Mouse (Mus musculus) frontal cortex, postnatal 36 days (tissue): ENCODE measurements at regions not wholly inside any gene's neighbourhood (a gene's known extent, or its start where the extent isn't known, plus 50 kb on each side); places are given as distances from the start of the nearest gene placed in this dataset.
A peak's percentile ranks its signal among the peaks of the same experiment; 100 is the strongest.

Experiments used
- DNase-seq, 2 experiments: peaks; one replicate each; pipeline ENCODE4 v3.0.0; 2022; ENCODE audit warnings: low spot score in 2 of 2

- DNase-seq, result no peak
Observed at GRCm38 (mm10) chr15:67902982-67903381, 1402.3 kb upstream of the Lrrc6 start.

- peak; percentile 28 to 38 for DNase-seq
Observed at GRCm38 (mm10) chr15:67901191-67901601, 1400.5 kb upstream of the Lrrc6 start.

GRCm38 (mm10) chr15:67899772-67900171, 1399.1 kb upstream of the Lrrc6 start:
- no peak for DNase-seq

GRCm38 (mm10) chr15:67898959-67899403, 1398.3 kb upstream of the Lrrc6 start:
- peak; percentile 54 to 79 for DNase-seq

DNA sequence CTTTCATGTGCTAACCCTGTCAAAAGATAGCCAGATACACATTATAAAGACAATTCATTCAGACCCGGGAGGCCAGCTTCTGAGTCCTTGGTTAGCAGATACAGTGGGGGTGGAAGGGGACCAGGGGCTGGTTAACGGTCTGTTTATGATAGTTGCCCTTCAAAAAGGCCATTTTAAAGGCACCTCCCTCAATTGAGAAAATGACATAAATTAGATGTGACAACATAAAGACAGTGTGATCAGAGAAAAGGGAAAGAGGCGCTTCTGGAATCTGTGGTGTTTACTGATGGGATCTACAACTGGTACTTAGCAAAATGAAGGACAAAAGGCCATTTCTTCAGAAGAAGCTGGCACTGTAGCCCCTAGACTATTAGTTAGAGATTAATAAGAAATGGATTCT, 1391.4 kb upstream of the Lrrc6 start:
- no peak for DNase-seq

GRCm38 (mm10) chr15:67890612-67891304, 1390.0 kb upstream of the Lrrc6 start:
- no peak for DNase-seq

- peak in 1 of 2 experiments; percentile 56 for DNase-seq
Observed at GRCm38 (mm10) chr15:67888548-67888947, 1387.8 kb upstream of the Lrrc6 start.

DNA sequence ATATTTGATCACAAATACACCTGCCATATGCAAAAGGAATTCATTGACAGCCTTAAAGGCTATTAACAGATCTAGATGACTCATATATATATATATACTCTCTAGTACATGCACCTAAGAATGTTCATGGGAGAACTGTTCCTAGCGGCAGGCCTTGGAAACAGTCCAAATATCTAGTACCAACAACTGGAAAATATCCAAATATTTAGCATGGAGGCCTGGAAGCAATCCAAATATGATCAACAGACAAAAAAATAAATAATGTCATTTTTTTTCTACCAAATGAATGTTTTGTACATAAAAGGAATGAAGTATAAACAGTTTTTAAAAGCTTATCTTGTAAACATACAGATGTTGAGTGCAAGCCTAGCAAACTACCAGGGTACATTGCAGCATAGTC, 1354.6 kb upstream of the Lrrc6 start:
- no peak for DNase-seq

- peak; percentile 8 to 36 for DNase-seq
Observed at GRCm38 (mm10) chr15:67850118-67850517, 1349.4 kb upstream of the Lrrc6 start.

- DNase-seq, result no peak
Observed at GRCm38 (mm10) chr15:67845707-67846106, 1345.0 kb upstream of the Lrrc6 start.

- peak; percentile 61 to 83 for DNase-seq
Observed at GRCm38 (mm10) chr15:67840671-67841070, 1340.0 kb upstream of the Lrrc6 start.

DNA sequence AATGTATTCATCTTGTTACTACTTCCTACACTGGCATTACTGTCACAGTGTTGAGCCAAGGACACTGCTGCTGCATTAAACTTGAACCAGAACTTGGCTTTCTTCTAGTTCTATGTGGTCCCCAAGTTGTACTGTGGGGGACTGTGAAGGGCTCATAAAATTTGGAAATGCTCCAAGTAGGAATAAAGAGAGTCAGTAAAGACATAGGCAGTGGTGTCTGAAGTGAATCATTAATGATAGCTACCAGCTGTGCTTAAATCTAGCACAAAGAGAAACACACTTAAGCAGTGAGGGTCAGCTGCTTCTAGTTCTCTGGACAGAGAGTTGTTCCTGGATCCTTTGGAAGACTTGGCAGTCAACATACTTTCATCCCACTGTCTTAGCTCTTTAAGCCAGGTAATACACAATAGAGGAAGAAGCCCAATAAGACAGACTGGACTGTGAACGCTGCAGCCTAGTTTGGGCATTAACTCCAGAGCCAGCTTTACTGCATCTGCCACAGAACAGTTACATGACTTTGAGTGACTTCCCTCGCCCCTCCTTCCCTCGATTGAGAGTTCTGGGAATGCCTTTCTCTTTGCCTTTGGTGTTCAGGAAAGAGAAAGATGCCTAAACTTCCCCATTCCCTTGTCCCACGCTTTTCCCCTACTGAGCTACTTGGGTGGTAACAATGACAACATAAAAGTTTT, 1325.2 kb upstream of the Lrrc6 start:
- no peak for DNase-seq

GRCm38 (mm10) chr15:67823226-67823625, 1322.5 kb upstream of the Lrrc6 start:
- DNase-seq, result peak in 1 of 2 experiments; percentile 4

DNA sequence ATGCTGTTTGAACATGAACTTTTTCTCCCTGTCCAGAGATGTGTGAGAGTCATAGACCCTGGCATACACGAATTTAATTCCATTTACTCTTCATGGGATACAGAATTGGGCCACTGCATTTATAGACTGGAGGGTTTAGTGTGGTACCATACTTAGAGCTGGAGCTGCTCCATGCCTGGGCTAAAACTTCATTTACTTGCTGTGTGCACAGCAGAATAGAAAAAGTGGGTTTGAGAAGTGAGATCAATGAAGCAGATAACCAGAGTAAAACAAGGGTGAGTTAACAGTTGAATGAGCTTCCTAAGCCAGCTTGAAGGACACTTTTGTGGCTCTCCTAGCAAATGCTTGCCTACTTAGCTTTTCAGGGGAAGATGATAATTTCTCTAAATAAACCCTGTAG, 1299.2 kb upstream of the Lrrc6 start:
- DNase-seq, result no peak

DNA sequence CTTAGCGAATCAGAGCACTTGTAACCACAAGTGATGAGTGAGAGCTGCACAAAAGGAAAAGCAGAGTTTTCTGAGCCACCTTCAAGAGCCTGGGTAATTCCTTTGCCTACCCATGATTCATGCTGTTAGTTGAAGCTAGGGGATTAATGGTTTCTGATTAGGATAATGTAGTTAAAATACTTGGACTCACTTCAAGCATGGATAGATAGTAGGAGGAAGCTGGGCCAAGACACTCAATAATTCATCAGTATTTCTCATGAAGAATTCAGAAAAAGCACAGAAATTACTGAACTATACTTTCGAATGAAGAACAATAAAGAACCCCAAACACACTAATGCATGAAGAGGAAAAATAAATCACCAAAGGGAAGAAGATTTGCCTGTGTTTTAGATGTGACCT, 1294.9 kb upstream of the Lrrc6 start:
- DNase-seq, result no peak

DNA sequence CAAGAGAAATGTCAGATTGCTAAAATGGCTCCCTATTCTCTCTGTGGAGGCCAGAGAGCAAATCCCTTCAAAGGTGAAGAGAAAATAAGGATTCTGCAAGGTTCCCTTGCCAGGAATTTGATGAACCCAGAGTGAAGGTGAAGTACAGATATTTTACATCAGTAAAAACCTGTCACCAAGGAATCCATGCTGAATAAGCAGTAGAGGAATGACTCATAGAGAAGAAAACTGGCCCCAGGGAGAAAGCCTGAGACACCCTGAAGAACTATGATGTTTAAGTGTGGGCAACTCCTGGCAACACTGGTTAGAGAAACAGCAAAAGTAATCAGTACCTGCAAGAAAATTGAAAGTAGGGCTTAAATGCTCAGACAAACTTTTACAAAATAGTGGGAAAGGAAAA, 1292.1 kb upstream of the Lrrc6 start:
- DNase-seq, result no peak

GRCm38 (mm10) chr15:67788587-67788986, 1287.9 kb upstream of the Lrrc6 start:
- DNase-seq, result peak in 1 of 2 experiments; percentile 11

GRCm38 (mm10) chr15:67785583-67785982, 1284.9 kb upstream of the Lrrc6 start:
- DNase-seq, result no peak

DNA sequence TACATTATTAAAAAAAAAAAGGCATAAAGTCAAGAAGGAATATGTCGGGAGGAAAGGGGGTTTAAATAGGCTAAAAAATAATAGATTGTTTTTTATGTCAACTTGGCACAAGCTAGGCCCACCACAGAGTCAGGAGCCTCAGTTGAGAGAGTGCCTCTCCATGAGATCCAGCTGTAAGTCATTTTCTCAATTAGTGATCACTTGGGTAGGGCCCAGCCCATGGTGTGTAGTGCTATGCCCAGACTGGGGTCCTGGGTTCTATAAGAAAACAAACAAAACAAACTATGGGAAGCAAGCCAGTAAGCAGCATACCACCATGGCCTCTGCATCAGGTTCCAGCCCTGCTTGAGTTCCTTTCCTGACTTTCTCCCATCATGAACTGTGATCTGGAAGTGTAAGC, 1283.0 kb upstream of the Lrrc6 start:
- no peak for DNase-seq

GRCm38 (mm10) chr15:67782505-67782904, 1281.8 kb upstream of the Lrrc6 start:
- no peak for DNase-seq

DNA sequence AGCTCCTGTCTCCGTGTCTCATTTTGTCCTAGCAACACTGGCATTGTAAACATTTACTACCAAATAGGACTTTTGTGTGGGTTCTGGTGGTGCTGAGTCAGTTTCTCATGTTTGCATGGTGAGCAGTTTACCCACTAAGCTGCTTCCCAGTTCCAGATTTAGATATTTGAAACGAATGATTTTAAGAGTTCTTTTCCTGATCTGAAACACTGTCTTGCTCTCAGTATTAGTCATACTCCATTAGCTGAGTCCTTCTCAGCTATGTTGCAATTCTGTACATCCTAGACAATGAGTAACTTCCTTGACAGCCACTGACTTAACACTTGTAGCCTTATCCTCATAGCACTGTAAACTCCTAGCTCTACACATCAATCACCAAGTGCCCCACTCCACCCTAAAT, 1280.1 kb upstream of the Lrrc6 start:
- DNase-seq, result no peak

DNA sequence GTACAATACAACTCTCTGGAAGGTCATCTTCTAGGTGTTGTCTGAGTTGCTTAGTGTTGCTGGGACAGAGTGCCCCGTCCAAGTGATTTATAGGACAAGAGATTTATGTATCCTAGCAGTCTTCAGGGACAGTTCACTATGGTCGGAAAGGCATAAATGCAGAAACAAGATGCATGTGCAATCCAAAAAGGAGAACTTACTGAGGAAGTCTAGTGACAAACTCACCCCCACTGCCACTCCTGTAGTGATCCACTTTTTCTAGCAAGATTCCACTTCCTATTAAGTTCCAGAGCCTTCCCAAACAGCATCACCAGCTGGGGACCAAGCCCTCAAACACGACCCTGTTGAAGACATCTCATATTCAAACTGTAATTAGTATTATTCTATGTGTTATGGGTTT, 1266.9 kb upstream of the Lrrc6 start:
- DNase-seq, result no peak

- peak; percentile 17 to 45 for DNase-seq
Observed at GRCm38 (mm10) chr15:67759221-67759620, 1258.5 kb upstream of the Lrrc6 start.
